Mouse (Mus musculus): ENCODE measurements around the gene Sp3. TPM values are rescaled to one million over a fixed set of nuclear protein-coding genes. Genes with fewer than 3 reads are reported as not detected.

Sp3 gene
- 34.8 and 39.6 TPM in 2 replicates for polyA plus RNA-seq (2012; rRNA removed)

GRCm38 (mm10) chr2:72980337-72981074 lies at the start of gene Sp3:
Gene Sp3 (minus strand): TSS chr2:72980446.

DNA sequence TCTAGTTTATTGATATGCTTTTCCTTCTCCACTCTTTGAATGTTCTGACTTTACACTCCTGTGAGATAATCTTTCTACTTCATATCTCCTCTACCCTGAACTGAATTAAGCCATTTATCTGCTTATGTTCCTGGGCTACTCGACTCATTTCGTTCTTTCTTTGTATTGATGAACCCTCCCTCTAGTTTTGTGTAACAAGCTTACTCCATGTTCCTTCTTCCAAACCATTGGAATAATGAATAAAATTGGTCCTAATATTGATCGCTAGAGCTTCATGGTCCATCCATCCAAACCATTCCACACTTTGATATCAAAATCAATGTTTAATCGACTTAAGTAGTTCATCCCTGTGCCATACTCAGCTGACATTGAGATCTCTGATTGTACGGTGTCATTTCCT lies 6.4 kb upstream of the Sp3 start, which contains the start of gene Gm11084:
Gm11084 (minus strand) TSS at position 101 of the 400 bp plus-strand sequence.

Other genes with a start within 250 kb of the Sp3 start
- gene Gm11084, start 6.3 kb upstream of the Sp3 start, polyA plus RNA-seq (2012; rRNA removed) = not detected in 2 replicates
- 45.8 and 47.0 TPM in 2 replicates for gene Ola1, start 238.5 kb upstream of the Sp3 start, polyA plus RNA-seq (2012; rRNA removed)

Data from central nervous system, embryonic 14 days (tissue).